Mouse (Mus musculus): Measurements from ENCODE around the gene Zfp704. TPM values are rescaled to one million over a fixed set of nuclear protein-coding genes. Genes with fewer than 3 reads are reported as not detected.

The Zfp704 gene
- polyA plus RNA-seq, 1 experiment from 2014 or later: 11.1 TPM

DNA sequence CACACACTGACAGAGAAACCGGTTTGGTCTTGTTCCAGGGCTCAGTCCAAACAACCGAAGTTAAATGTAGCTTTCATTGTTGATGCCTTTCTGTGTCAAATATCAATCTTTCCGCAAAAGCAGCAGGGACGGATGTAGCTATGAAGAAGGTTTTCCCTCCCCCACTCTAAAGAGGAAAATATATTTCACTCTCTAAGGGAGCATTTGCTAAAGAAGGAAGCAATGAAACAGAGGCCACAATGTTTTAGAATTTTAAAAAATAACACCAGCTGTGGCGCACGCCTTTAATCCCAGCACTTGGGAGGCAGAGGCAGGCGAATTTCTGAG is 89.2 kb downstream of the Zfp704 start:
- peaks cover 79% of the 10 kb centered on the region for H3K4me1 ChIP-seq
- no peak overlapping the region for H3K9ac ChIP-seq
- H3K36me3 ChIP-seq: no peaks in the 10 kb centered on the region
- ATAC-seq (ENCODE audit: low FRiP score, low read depth): peak; percentile 17; the same call in 1 of the 2 replicates
- no peaks in the 10 kb centered on the region for H3K9me3 ChIP-seq
- WGBS: 33% methylated on average over 7 of the region's 7 CpGs
- peak overlapping the region; percentile 14; the same call in 1 of the 2 replicates for H3K4me3 ChIP-seq
- H3K4me2 ChIP-seq (replicated peaks): peak overlapping the region; percentile 50
- H3K27me3 ChIP-seq: no peaks in the 10 kb centered on the region
- peak overlapping the region; percentile 81 for H3K27ac ChIP-seq

DNA sequence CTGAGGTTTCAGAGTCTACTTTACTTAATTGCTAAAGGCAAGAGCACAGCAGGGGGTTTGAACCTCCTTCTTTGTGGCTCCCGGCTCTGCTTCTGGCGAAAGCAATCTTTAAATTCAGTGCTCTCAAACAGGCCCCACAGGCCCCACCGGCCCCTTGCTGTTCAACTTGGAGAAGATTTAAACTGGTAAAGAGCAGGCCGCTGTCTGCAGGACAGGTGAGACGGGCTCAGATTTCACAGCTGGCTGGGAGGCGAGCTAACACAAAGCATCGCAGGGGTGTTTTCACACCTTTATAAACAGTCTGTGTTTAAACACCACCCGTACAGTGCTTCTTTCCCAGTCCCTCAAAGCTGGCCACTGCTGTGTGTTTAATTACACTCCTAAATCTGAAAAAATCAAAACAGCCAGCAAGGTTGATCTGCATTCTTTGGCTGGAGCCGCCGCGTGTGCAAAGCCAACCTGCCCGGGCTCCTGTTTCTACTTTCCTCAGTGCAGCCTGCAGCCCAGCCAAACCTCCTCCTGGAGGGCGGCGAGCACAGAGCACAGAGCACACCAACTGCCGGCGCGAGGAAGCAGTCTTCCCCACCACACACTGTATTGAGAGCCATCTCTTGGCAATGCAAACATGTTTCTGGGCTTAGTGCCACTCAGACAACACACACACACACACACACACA is 89.7 kb downstream of the Zfp704 start:
- no peaks in the 10 kb centered on the region for H3K9me3 ChIP-seq
- peak overlapping the region; percentile 14 for H3K4me3 ChIP-seq
- 5% methylated on average over 17 of the region's 17 CpGs for WGBS
- H3K4me1 ChIP-seq: peaks cover 84% of the 10 kb centered on the region
- no peaks in the 10 kb centered on the region for H3K36me3 ChIP-seq
- ATAC-seq (ENCODE audit: low FRiP score, low read depth): peak; percentile 88
- 0 out of 2 replicates have a peak overlapping the region, but pooled peaks have one; percentile 15 for H3K9ac ChIP-seq
- no peaks in the 10 kb centered on the region for H3K27me3 ChIP-seq
- H3K4me2 ChIP-seq (replicated peaks): peak overlapping the region; percentile 50
- peak overlapping the region; percentile 81 for H3K27ac ChIP-seq

DNA sequence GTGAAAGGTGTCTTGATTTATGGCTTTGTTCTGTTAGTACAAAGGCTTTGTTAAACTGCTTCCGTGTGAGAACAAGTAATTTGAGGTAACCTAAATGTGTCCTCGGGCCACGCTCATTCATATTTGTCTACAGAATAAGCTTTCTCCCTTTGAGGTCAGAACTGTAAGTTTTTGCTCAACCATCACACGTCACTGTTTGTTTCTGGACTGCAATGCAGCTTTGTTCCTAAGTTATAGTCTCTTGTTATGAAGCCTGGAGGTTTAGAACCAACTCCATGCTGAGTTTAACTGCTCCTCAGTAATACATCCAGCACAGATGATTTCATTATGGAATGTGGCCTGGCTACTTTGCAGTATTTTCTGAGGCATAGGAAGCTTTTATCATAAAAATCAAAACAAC is 90.4 kb downstream of the Zfp704 start:
- H3K9me3 ChIP-seq: no peaks in the 10 kb centered on the region
- H3K27ac ChIP-seq: peak overlapping the region; percentile 81
- peaks cover 81% of the 10 kb centered on the region for H3K4me1 ChIP-seq
- no peak overlapping the region for H3K4me3 ChIP-seq
- H3K9ac ChIP-seq: no peak overlapping the region
- H3K36me3 ChIP-seq: no peaks in the 10 kb centered on the region
- WGBS: 25% methylated on average over 4 of the region's 4 CpGs
- ATAC-seq (ENCODE audit: low FRiP score, low read depth): no peak
- H3K4me2 ChIP-seq (replicated peaks): peak overlapping the region; percentile 50
- no peaks in the 10 kb centered on the region for H3K27me3 ChIP-seq

DNA sequence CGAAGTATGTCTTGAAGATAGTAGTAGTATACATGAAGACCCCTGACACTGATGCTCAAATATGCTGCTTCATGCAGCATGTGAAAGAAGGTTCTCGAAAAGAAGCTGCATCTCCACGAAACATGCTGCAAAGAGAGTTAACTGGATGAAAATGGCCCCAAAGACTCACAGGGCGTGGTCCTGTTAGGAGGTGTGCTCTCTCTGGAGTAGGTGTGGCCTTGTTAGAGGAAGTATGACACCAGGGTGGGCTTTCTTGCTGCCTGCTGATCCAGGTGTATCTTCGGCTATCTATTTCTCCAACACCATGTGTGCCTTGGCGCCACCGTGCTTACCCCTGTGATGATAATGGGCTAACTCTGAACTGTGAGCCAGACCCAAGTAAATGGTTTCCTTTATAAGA is 90.9 kb downstream of the Zfp704 start:
- Histone ChIP-seq H3K27ac (no peak overlapping the region; the same call in 1 of the 2 replicates), H3K4me1 (peaks cover 78% of the 10 kb centered on the region), H3K27me3 (no peaks in the 10 kb centered on the region), H3K4me3 (no peak overlapping the region), H3K9me3 (no peaks in the 10 kb centered on the region), H3K4me2 (replicated peaks) (0 out of 2 replicates have a peak overlapping the region, but pooled peaks have one; percentile 50), H3K36me3 (no peaks in the 10 kb centered on the region), H3K9ac (no peak overlapping the region)
- no peak for ATAC-seq (ENCODE audit: low FRiP score, low read depth)
- 87% methylated on average over 7 of the region's 7 CpGs for WGBS

DNA sequence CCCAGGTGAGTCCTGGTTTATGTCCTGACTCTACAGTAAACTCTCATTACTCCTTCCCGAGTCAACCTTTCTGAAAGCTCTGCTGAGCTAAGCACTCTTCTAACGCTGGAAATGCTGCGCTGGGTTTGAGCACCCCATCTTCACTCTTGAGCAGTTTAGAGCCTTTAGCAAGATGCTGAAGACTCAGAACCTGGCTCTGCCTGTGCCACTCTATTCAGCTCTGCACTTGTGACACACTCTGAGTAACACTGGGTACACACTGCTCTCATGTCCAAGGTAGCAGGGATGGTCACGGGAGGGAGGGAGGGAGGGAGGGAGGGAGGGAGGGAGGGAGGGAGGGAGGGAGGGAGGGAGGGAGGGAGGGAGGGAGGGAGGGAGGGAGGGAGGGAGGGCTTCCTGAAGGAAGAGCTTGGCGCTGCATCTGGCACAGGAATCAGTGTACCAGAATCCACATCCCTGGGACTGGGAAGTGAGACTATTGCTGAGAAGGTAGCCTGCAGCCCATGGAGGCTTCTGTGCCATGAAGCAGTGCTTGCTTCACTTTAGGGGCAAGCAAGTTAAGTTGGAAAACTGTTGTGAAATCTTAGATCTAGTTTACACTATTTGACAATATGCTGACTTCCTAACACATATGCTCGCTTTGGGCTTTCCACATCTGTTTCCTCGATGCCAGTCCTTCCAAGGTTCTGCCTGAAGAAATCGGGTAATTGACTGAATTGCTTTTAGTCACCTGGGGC is 93.6 kb downstream of the Zfp704 start:
- Histone ChIP-seq H3K4me3 (no peak overlapping the region), H3K36me3 (no peaks in the 10 kb centered on the region), H3K27ac (no peak overlapping the region; the same call in 1 of the 2 replicates), H3K4me1 (peaks cover 53% of the 10 kb centered on the region), H3K9me3 (no peaks in the 10 kb centered on the region), H3K4me2 (replicated peaks) (no peak overlapping the region), H3K27me3 (no peaks in the 10 kb centered on the region), H3K9ac (no peak overlapping the region)
- ATAC-seq (ENCODE audit: low FRiP score, low read depth): no peak
- 31% methylated on average over 7 of the region's 8 CpGs for whole genome bisulfite sequencing

DNA sequence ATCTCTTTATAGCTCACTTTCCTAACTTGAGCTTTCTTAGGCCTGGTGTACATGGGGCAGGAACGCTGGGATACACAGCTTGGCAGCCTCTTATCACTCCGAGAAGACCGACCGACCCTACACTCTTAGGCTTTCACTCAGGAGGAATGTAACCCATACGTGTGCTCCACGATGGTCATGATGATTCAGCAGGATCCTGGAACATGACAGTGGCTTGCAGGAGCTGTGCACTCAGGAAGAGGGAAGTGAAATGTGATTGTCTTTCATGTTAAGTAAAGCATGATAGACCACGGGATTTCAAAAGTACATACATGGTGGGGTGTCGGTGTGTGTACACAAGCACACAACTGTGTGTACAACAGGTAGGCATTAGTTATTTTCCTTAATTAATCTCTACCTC is 94.4 kb downstream of the Zfp704 start:
- no peak for ATAC-seq (ENCODE audit: low FRiP score, low read depth)
- H3K4me1 ChIP-seq: peaks cover 45% of the 10 kb centered on the region
- no peaks in the 10 kb centered on the region for H3K9me3 ChIP-seq
- no peak overlapping the region for H3K4me3 ChIP-seq
- 77% methylated on average over 8 of the region's 8 CpGs for WGBS
- H3K9ac ChIP-seq: no peak overlapping the region
- H3K4me2 ChIP-seq (replicated peaks): no peak overlapping the region
- H3K27ac ChIP-seq: no peak overlapping the region
- no peaks in the 10 kb centered on the region for H3K27me3 ChIP-seq
- no peaks in the 10 kb centered on the region for H3K36me3 ChIP-seq

DNA sequence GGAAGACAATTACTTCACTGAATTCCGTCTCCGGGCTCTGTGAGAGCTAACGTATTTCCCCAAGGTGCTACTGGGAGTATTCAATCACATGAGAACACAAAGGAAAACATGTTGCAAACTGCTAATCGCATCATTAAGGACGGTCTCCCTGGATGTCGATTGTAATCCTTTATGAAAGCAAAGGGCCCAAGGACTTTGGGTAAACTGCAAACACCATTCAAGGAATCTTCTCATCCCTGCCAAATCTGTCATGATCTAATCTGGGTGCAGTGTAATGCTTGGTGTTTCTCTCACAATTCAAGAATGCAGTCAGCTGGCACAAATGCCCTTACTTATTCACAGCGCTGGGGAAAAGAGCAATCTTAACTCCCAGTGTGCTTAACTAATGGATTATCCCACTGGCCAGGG is 96.2 kb downstream of the Zfp704 start:
- Histone ChIP-seq H3K9me3 (no peaks in the 10 kb centered on the region), H3K4me1 (peaks cover 27% of the 10 kb centered on the region), H3K4me3 (no peak overlapping the region), H3K27ac (no peak overlapping the region), H3K4me2 (replicated peaks) (no peak overlapping the region), H3K36me3 (no peaks in the 10 kb centered on the region), H3K9ac (no peak overlapping the region), H3K27me3 (no peaks in the 10 kb centered on the region)
- WGBS: 77% methylated on average over 7 of the region's 7 CpGs
- ATAC-seq (ENCODE audit: low FRiP score, low read depth): no peak

DNA sequence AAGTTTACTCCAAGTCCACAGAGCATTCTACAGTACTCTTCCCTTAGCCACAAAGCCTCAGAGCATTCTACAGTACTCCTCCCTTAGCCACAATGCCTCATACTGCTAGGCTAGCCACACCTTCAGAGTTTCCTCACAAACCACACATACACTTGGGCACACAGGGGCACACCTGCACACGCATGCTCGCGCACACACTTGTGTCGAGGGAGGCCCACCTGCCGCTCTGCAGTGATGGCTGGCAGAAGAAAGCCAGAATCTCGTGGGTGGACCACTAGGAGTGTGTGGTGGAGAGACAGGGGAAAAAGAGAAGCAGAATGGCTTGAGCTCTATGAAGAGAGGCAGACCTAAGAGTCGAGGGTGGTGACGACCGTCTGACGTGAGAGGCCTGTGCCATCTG is 97.7 kb downstream of the Zfp704 start:
- Histone ChIP-seq H3K27me3 (no peaks in the 10 kb centered on the region), H3K4me3 (no peak overlapping the region), H3K9me3 (no peaks in the 10 kb centered on the region), H3K4me1 (peaks cover 19% of the 10 kb centered on the region), H3K9ac (no peak overlapping the region), H3K27ac (no peak overlapping the region), H3K4me2 (replicated peaks) (no peak overlapping the region), H3K36me3 (no peaks in the 10 kb centered on the region)
- WGBS: 90% methylated on average over 10 of the region's 10 CpGs
- ATAC-seq (ENCODE audit: low FRiP score, low read depth): no peak

DNA sequence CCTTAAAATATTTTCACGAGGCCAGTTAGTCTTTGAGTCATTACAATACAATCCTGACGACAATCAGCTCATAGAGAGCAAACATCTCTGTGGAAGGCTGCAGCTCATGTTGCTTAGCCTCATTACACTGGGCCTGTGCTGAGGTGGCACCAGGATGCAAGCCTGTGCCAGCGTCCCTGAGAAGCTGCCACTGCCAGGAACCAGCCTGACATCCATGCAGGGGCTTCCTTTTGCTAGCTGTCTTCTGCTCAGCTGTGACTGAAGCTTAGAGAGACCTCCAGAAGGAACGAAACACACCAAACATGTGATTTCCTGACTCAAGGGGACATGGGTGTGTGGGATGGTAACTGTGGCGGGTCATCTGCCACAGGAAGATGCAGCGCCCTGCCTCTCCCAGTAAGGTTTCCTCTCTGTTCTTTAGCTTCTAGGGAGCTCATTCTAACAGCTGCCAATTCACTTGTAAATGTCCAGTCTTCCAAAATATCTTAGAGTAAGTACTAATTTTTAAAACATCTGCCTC is 104.1 kb downstream of the Zfp704 start:
- H3K4me3 ChIP-seq: no peak overlapping the region
- no peak for ATAC-seq (ENCODE audit: low FRiP score, low read depth)
- H3K9ac ChIP-seq: 0 out of 2 replicates have a peak overlapping the region, but pooled peaks have one; percentile 35
- 68% methylated on average over 6 of the region's 6 CpGs for WGBS
- H3K4me2 ChIP-seq (replicated peaks): no peak overlapping the region
- no peaks in the 10 kb centered on the region for H3K27me3 ChIP-seq
- no peaks in the 10 kb centered on the region for H3K9me3 ChIP-seq
- peaks cover 20% of the 10 kb centered on the region for H3K4me1 ChIP-seq
- H3K36me3 ChIP-seq: no peaks in the 10 kb centered on the region
- no peak overlapping the region for H3K27ac ChIP-seq

DNA sequence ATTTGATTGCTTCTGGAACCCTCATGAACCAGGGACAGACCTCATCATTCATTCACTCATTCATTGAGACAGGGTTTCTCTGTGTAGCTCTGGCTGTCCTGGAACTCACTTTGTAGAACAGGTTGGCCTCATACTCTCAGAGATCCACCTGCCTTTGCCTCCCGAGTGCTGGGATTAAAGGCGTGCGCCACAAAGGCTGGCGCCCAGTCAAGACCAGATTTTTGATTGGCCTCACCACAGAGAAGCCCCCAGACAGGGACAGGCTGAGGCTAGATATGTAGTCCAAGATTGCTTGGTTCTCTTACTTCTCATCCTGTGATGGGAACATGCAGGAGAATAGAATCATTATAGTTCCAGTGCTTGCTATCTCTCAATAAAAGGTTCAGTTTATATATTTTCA is 105.5 kb downstream of the Zfp704 start:
- no peak for ATAC-seq (ENCODE audit: low FRiP score, low read depth)
- H3K9ac ChIP-seq: no peak overlapping the region
- no peaks in the 10 kb centered on the region for H3K36me3 ChIP-seq
- 86% methylated on average over 4 of the region's 4 CpGs for WGBS
- no peaks in the 10 kb centered on the region for H3K27me3 ChIP-seq
- H3K4me3 ChIP-seq: no peak overlapping the region
- H3K27ac ChIP-seq: no peak overlapping the region
- peaks cover 34% of the 10 kb centered on the region for H3K4me1 ChIP-seq
- H3K4me2 ChIP-seq (replicated peaks): no peak overlapping the region
- no peaks in the 10 kb centered on the region for H3K9me3 ChIP-seq

DNA sequence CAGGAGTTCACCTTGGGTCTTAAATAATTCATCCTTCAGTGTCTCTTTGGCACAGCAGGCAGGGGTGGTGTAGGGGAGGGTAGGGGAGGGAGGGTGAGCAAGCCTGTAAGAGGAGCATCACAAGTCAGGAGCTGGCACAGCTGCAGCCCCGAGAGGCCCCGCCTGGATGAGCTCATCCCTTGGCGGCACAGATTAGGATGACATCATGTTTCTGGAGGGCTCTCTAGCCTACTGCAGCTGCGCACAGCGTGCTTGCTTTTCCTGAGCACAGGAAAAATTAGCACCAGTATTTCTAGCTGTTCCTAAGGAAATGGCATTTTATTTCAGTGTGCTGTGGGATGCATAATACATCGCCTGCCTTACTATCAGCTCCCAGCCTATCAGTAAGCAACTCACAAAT is 109.2 kb downstream of the Zfp704 start:
- Histone ChIP-seq H3K9ac (no peak overlapping the region), H3K27me3 (no peaks in the 10 kb centered on the region), H3K9me3 (no peaks in the 10 kb centered on the region), H3K4me2 (replicated peaks) (no peak overlapping the region), H3K4me3 (no peak overlapping the region), H3K4me1 (peaks cover 47% of the 10 kb centered on the region), H3K27ac (peak overlapping the region; percentile 39; the same call in 1 of the 2 replicates), H3K36me3 (no peaks in the 10 kb centered on the region)
- WGBS: 19% methylated on average over 6 of the region's 6 CpGs
- ATAC-seq (ENCODE audit: low FRiP score, low read depth): peak; percentile 93

DNA sequence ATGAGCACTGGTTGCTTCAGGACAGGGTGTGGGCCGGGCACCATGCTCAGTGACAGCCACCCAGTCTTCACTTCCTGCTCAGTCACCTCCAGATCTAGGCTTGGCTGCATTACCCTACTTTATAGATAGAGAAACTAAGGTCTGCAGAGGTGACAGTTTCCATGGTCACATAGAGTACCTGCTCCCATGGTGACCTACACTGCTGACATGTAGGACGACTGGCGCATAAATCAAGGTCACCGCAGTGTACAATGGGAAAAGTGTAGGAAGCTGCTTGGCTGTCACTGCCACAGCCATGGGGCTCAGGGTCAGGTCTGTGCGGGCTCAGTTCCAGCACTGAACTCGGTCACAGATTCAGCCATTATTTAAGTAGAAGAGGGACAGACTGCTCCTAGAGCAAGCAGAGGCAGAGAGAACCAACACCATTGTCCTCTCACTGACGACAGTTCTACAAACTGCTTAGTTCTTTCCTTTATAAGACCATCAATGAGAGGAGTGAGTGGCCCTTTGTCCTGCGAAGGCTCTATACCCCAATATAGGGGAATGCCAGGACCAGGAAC is 109.8 kb downstream of the Zfp704 start:
- Histone ChIP-seq H3K4me2 (replicated peaks) (peak overlapping the region; percentile 11; the same call in 1 of the 2 replicates), H3K27ac (peak overlapping the region; percentile 55; the same call in 1 of the 2 replicates)
- WGBS: 65% methylated on average over 8 of the region's 8 CpGs

More for the DNA sequence above, 109.8 kb downstream of the Zfp704 start:
- no peaks in the 10 kb centered on the region for H3K36me3 ChIP-seq
- peaks cover 44% of the 10 kb centered on the region for H3K4me1 ChIP-seq
- no peaks in the 10 kb centered on the region for H3K9me3 ChIP-seq
- no peak overlapping the region for H3K9ac ChIP-seq
- ATAC-seq (ENCODE audit: low FRiP score, low read depth): peak; percentile 44; the same call in 1 of the 2 replicates
- no peak overlapping the region for H3K4me3 ChIP-seq
- no peaks in the 10 kb centered on the region for H3K27me3 ChIP-seq
